8 mouse cellular contexts compared by ENCODE assay signal in the genomic region with DNA sequence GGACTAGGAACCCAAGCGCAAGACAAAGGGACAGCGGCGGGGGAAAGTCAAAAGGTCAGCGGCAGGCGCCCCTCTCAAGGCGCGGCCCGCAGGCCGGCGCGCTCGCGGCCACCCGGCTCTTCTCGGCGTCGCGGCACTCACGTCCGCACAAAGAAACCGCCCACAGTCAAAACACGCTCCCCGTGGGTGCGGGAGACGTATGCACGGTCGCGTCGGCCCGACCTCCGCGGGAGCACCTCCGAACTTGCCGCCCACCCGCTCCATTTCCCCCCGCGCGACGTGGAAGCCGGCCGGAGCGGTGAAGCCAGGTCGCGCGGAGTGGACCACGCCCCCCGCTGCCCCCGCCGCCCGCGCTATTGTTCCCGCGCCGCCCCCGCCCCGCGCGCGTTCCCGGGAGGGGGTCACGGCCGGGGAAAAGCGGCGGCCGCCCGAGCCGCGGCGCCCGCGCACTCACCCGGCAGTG. TPM values are rescaled to one million over a fixed set of nuclear protein-coding genes. Genes with fewer than 3 reads are reported as not detected.
A peak's percentile ranks its signal among the peaks of the same experiment; 100 is the strongest.
DNase-seq lines count a peak whose midpoint lies in the region; ATAC-seq and TF ChIP-seq lines count a peak whose summit lies in the region.

No protein-coding gene starts in this region.

- H3K27ac ChIP-seq in embryonic fibroblast, embryonic 13.5 days (ENCODE audit: insufficient read depth, low read length) = no peak overlapping the region
- peak overlapping the region; percentile 90 for H3K27ac ChIP-seq in limb, embryonic 13.5 days

- WGBS in limb, embryonic 13.5 days = under 1% methylated on average over 53 of the region's 72 CpGs

- H3K4me1 ChIP-seq in erythroblast, embryonic 14.5 days (ENCODE audit: control insufficient read depth) = peaks cover 24% of the 10 kb centered on the region
- 0 out of 2 replicates have a peak, but pooled peaks cover 4% of the 10 kb centered on the region for H3K4me1 ChIP-seq in embryonic fibroblast, embryonic 13.5 days (ENCODE audit: control insufficient read depth, insufficient read depth, low read length)
- peaks cover 17% of the 10 kb centered on the region for H3K4me1 ChIP-seq in limb, embryonic 13.5 days

- TF ChIP-seq CTCF in embryonic fibroblast, embryonic 13.5 days (IDR thresholded peaks at IDR 0.05; ENCODE audit: borderline replicate concordance, insufficient read depth, low read length) = no peak

- DNase-seq in ovary, adult 18-20 months (ENCODE audit: low spot score) = peak; percentile 24
- DNase-seq in ovary, postnatal 36 days (ENCODE audit: low spot score) = no peak
- peak; percentile 58 for DNase-seq in right cerebral cortex, postnatal 14 days
- DNase-seq in cerebellum, postnatal 25 days = no peak

- no peak for TF ChIP-seq POLR2A in embryonic fibroblast, embryonic 13.5 days (IDR thresholded peaks at IDR 0.05; ENCODE audit: low read depth, low read length)

- peak overlapping the region; percentile 94 for H3K9ac ChIP-seq in limb, embryonic 13.5 days

- H3K36me3 ChIP-seq in erythroblast, embryonic 14.5 days (ENCODE audit: control insufficient read depth) = no peaks in the 10 kb centered on the region
- H3K36me3 ChIP-seq in limb, embryonic 13.5 days = no peaks in the 10 kb centered on the region

- no peaks in the 10 kb centered on the region for H3K9me3 ChIP-seq in erythroblast, embryonic 14.5 days (ENCODE audit: control insufficient read depth, low read length)
- no peaks in the 10 kb centered on the region for H3K9me3 ChIP-seq in limb, embryonic 13.5 days

- peak overlapping the region; percentile 72 for H3K4me2 ChIP-seq in limb, embryonic 13.5 days (replicated peaks)

- no peak for ATAC-seq in erythroblast, adult 5-6 weeks (replicated peaks; ENCODE audit: low FRiP score, poor library complexity, severe bottlenecking)
- peak; percentile 62 for ATAC-seq in limb, embryonic 13.5 days (ENCODE audit: low FRiP score, low read depth)

- H3K27me3 ChIP-seq in erythroblast, embryonic 14.5 days (ENCODE audit: control insufficient read depth) = peaks cover 10% of the 10 kb centered on the region
- H3K27me3 ChIP-seq in limb, embryonic 13.5 days = no peaks in the 10 kb centered on the region

- peak overlapping the region; percentile 86 for H3K4me3 ChIP-seq in erythroblast, embryonic 14.5 days (replicated peaks)
- H3K4me3 ChIP-seq in embryonic fibroblast, embryonic 13.5 days (ENCODE audit: insufficient read depth, low read length) = peak overlapping the region; percentile 97
- H3K4me3 ChIP-seq in limb, embryonic 13.5 days = peak overlapping the region; percentile 87

RNA-seq across cellular contexts. Expression of a gene that starts 0.4 kb away (rescaled TPM):
- polyA plus RNA-seq in erythroblast, embryonic 14.5 days (2012) = 0.02 and 0.14 TPM in 2 replicates
- 4.8 and 9.2 TPM in 2 replicates for total RNA-seq in erythroblast, adult 5-6 weeks (2015; ENCODE audit: low replicate concordance)
- 9.2 and 23.0 TPM in 2 replicates for total RNA-seq in erythroblast, adult 5-6 weeks (2017; ENCODE audit: low replicate concordance)
- polyA plus RNA-seq in embryonic fibroblast, embryonic 13.5 days (2011; ENCODE audit: insufficient read length, low read depth, missing spikeins) = 37.4 and 44.2 TPM in 2 replicates
- 24.0 TPM in 2 replicates for polyA plus RNA-seq in limb, embryonic 13.5 days (2015; fragmentation: Nextera tagmentation; extraction: Ambion mirVana)

RNA-seq across cellular contexts. Expression of a gene that starts 24.9 kb away (rescaled TPM):
- not detected in 2 replicates for polyA plus RNA-seq in erythroblast, embryonic 14.5 days (2012)
- not detected in 2 replicates for total RNA-seq in erythroblast, adult 5-6 weeks (2015; ENCODE audit: low replicate concordance)
- not detected in 2 replicates for total RNA-seq in erythroblast, adult 5-6 weeks (2017; ENCODE audit: low replicate concordance)
- not detected in 2 replicates for polyA plus RNA-seq in embryonic fibroblast, embryonic 13.5 days (2011; ENCODE audit: insufficient read length, low read depth, missing spikeins)
- polyA plus RNA-seq in limb, embryonic 13.5 days (2015; fragmentation: Nextera tagmentation; extraction: Ambion mirVana) = not detected in 2 replicates

Comparison
In these comparisons a context has a peak if more than half of its experiments do, and no peak if none do; other contexts are left out.
1. DNase-seq: peak in ovary, adult 18-20 months (single experiment) and right cerebral cortex, postnatal 14 days (single experiment); none in ovary, postnatal 36 days (single experiment) and cerebellum, postnatal 25 days (0 of 2).
2. RNA of a gene that starts 0.4 kb away (polyA plus RNA-seq): 37.4 to 44.2 TPM in embryonic fibroblast, embryonic 13.5 days and 24.0 TPM in limb, embryonic 13.5 days; 0.02 to 0.14 TPM in erythroblast, embryonic 14.5 days; every median in the first group is over 10 times any median in the second.
3. Peak in every context shown above with its lines, with median percentiles within 50 percentile points of each other: H3K4me3 ChIP-seq.